Mouse (Mus musculus): ENCODE data around the gene Ece2. TPM values are rescaled to one million over a fixed set of nuclear protein-coding genes. Genes with fewer than 3 reads are reported as not detected.

The Ece2 gene
- 29.4 TPM for polyA plus RNA-seq (2015; fragmentation: Illumina TruSeq; extraction: RNeasy Lipid Tissue Mini Kit (QIAGEN cat#74804); ENCODE audit: low read depth, low replicate concordance)

DNA sequence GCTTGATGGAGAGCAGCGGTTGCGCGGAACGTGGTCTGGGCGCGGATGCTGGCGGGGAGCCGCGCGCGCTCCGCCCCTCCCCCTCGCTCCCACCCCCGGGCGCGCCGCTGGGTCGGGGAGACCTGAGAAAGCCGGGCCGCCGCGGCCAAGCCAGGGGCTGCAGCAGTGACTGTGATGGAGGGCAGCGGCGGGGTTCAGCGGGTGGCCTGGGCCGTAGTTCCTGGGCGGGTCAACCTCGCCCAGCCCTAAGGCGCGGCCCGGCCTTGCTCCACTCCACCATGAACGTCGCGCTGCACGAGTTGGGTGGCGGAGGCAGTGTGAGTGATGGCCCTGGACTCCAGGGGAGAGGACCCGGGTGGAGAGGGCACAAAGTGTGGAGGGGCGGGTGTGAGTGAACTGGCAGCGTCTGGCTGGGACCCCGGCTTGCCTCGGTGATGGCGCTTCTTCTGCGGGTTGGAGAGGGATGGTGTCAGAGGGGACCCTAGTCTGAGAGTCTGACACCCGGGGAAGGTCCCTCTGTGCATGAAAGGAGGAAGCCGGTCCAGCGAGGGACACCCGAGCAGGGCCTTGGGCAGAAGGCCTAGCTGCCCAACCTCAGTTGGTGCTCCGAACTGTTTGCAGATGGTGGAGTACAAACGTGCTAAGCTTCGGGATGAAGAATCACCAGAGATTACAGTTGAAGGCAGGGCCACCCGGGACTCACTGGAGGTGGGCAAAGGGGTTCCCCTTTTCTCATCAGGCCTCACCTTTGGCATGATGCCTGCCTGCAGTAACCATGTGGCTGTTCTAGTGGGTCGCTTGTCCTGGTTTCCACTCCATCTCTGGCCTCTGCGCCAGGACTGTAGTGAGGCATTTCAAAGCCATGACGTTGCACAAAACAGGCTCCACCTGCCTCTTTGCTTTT lies at the start of gene Ece2:
TSS of gene Ece2 (plus strand) at position 98 of the 904 bp plus-strand sequence.

DNA sequence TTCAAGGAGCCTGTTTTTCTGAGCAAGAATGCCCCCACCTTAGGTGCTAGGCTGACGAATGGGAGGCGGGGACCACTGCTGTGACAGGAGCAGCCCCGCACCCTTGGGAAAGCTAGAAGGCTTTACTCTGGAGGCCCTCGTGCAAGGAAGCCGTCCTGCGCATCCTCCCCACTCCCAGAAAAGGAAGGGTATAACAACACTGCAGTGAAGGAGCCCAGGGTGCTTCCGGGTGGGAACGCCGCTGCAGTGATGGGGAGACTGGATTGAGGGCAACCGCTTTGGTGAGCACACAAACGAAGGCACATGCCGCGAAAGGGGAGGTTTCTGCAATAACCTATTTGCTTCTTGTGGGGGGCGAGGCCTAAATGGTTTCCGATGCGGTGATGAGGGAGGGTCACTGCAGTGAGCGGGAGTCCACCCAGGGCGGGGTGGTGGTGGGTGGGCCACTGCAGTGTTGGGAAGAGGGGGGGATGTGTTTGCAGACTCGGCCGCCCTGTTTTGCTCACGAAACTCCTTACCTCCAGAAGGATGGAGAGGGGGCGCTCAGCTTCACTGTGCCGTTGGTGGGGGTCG lies 40.2 kb upstream of the Ece2 start, which contains the start of gene Vwa5b2:
TSS of gene Vwa5b2 (plus strand) at position 106 of the 573 bp plus-strand sequence.

DNA sequence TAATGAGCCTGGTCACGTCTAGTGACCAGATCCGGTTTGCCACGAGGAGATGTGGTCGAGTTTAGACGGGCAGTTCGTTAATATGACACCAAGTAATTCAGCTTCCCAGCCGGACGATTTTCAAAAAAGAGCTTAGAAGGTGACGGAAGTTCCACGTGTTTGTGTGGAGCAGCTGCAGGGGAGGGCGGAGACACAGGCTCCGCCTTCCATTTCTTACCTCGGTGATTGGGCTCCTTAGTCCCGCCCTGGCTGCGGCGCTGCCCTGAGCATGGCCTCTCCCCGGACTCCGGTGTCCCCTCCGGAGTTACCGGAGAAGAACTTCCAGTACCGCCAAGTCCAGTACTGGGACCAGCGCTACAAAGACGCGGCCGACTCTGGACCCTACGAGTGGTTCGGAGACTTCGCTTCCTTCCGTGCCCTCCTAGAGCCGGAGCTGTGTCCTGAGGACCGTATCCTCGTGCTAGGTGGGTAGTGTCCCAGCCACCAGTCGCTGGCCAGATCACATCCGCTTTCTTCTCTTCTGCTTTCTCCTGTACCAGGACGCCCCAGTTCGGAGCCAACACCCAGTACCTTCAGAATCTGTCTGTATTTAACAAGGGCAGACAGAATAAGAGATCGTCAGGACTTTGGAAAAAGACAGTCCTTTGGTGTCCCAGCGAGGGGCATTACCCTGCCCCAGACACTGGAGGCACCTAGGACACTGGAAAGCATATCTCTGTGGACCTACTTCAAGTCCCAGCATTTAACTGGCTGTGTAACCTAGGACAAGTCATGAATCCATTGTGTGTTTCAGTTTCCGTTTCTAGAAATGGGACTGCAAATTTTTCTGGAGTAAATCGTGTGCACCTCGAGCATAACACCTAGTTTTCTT lies 18.0 kb upstream of the Ece2 start, which contains the start of the genes Eef1akmt4, Gm49333 and Alg3:
TSS of gene Eef1akmt4 (plus strand) at position 237 of the 871 bp plus-strand sequence.
TSS of gene Gm49333 (plus strand) at position 254 of the 871 bp plus-strand sequence.
TSS of gene Alg3 (minus strand) at position 379 of the 871 bp plus-strand sequence.

DNA sequence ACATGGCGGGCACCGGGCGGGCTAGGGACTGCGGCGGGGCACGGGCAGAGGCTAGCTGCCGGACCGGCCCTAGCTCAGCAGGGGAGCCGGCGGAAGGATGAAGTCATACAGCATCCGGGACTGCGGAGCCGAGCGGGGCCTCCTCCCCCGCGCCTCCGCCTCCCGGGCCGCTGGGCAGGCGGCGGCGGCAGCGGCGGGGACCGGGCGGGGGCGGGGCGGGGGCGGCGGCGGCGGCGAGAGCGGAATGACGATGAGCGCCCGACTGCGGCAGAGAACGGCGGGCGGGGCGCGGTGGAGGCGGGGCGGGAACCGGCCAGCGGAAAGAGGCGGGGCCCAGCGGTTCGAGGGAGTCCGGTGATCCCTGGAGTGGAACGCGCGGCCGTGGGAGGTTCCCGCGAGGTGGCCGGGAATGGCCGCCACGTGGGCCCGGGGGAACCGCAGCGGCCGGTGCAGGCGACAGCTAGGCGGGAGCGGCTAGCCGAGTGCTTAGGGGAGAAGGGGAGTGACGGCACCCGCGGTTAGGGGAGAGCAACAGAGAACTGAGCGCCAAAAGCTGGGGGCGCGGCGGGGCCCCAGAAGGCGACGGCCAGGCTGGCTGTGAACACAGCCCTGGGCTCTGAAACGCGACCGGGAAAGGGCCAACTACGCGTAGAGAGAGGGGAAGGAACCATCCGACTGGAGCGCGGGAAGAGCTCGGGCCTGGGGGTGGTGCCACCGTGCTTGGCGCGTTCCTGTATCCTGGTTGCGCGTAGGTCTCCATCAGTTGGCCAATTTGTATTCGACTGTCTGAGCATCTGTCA lies 8.2 kb upstream of the Ece2 start, which contains the start of gene Camk2n2:
TSS of gene Camk2n2 (minus strand) at position 97 of the 800 bp plus-strand sequence.

DNA sequence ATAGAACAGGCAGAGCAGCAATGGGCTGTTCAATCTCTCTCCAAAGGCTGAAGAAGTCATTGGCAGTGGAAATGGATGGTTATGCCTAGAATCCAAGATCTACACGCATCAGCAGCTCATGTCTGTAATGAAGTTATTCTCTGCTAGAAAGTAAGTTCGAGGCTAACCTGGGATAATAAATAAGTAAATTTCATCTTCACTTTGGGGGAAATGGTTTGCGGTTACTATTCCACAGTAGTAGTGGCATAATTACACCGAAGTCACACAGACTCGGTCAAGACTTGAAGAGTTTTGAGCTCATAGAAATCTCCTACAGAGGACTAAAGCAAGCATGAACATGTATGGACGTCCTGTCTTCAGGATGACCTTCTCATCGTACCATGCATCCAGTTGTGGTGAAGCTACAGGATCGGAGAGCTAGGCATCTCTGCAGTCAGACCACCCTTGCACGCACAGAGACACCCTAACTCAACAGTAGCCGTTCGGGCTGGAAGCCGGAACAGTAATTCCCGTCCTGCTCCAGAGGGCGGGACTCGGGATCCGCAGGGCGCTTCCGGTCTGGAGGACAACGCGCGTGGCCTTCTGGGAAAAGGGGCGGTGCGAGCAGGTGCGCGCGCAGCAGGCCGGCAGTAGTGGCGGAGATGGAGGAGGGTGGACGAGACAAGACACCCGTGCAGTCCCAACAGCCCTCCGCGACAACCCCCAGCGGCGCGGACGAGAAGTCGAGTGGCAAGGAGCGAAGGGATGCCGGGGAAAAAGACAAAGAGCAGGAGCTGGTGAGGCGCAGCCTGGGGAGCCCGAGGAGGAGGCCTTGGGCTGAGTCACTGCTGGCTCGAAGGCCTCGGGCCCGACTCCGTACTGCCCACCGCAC lies 21.7 kb downstream of the Ece2 start, which contains the start of gene Psmd2:
TSS of gene Psmd2 (plus strand) at position 577 of the 871 bp plus-strand sequence.

DNA sequence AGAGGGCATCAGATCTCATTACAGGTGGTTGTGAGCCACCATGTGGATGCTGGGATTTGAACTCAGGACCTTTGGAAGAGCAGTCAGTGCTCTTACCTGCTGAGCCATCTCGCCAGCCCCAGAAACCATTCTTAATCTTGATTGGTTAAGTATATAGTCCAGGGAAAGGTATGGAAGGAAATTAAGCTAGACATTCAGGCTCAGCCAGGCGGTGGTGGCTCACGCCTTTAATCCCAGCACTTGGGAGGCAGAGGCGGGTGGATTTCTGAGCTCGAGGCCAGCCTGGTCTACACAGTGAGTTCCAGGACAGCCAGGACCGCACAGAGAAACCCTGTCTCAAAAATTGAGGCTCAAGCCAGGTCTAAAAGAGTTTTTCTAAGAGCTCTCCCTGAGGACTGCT lies 38.4 kb downstream of the Ece2 start, which contains the start of gene Eif4g1:
TSS of gene Eif4g1 (plus strand) at position 301 of the 400 bp plus-strand sequence.

DNA sequence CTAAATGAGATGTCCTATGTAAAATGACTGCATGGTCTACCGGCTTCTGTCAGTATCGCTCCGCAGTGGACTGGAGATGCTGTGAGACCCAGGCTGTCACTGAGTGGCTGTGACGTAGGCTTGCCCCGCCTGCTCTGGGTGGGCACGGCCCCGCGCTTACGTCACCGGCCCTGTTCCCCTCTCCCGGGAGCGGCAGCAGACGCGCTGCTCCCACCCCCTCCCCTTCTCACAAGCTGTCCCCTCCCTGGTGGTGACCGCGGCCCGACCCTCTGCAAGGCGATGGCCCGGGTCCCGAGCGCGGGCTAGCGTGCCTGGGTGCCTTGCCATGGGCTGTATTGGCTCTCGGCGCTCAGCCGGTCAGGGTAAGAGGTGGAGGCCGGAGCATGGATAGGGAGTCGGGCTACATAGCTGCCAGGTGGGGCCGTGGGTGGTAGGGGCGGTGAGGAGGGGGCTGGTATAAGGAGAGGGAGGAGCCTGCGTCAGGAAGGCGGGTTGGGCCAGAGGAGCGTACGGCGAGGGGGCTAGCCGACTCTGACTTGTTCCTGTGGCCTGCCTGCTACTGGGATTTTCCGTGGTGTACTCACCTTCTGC lies 63.6 kb downstream of the Ece2 start, which contains the start of gene Fam131a:
TSS of gene Fam131a (plus strand) at position 131 of the 591 bp plus-strand sequence.

Other genes with a start within 250 kb of the Ece2 start
- 150 TPM for gene Abcc5, start 203.4 kb upstream of the Ece2 start, polyA plus RNA-seq (2015; fragmentation: Illumina TruSeq; extraction: RNeasy Lipid Tissue Mini Kit (QIAGEN cat#74804); ENCODE audit: low read depth, low replicate concordance)
- 62.9 TPM for gene Eif2b5, start 131.0 kb upstream of the Ece2 start, polyA plus RNA-seq (2015; fragmentation: Illumina TruSeq; extraction: RNeasy Lipid Tissue Mini Kit (QIAGEN cat#74804); ENCODE audit: low read depth, low replicate concordance)
- 31.9 TPM for gene Dvl3, start 112.8 kb upstream of the Ece2 start, polyA plus RNA-seq (2015; fragmentation: Illumina TruSeq; extraction: RNeasy Lipid Tissue Mini Kit (QIAGEN cat#74804); ENCODE audit: low read depth, low replicate concordance)
- 970 TPM for gene Ap2m1, start 94.3 kb upstream of the Ece2 start, polyA plus RNA-seq (2015; fragmentation: Illumina TruSeq; extraction: RNeasy Lipid Tissue Mini Kit (QIAGEN cat#74804); ENCODE audit: low read depth, low replicate concordance)
- 67.5 TPM for gene Abcf3, start 81.3 kb upstream of the Ece2 start, polyA plus RNA-seq (2015; fragmentation: Illumina TruSeq; extraction: RNeasy Lipid Tissue Mini Kit (QIAGEN cat#74804); ENCODE audit: low read depth, low replicate concordance)
- 49.4 TPM for gene Vwa5b2, start 40.4 kb upstream of the Ece2 start, polyA plus RNA-seq (2015; fragmentation: Illumina TruSeq; extraction: RNeasy Lipid Tissue Mini Kit (QIAGEN cat#74804); ENCODE audit: low read depth, low replicate concordance)
- gene Eef1akmt4, start 18.2 kb upstream of the Ece2 start, polyA plus RNA-seq (2015; fragmentation: Illumina TruSeq; extraction: RNeasy Lipid Tissue Mini Kit (QIAGEN cat#74804); ENCODE audit: low read depth, low replicate concordance), result 4.5 TPM
- gene Gm49333, start 18.2 kb upstream of the Ece2 start, polyA plus RNA-seq (2015; fragmentation: Illumina TruSeq; extraction: RNeasy Lipid Tissue Mini Kit (QIAGEN cat#74804); ENCODE audit: low read depth, low replicate concordance), result not detected
- gene Alg3, start 18.1 kb upstream of the Ece2 start, polyA plus RNA-seq (2015; fragmentation: Illumina TruSeq; extraction: RNeasy Lipid Tissue Mini Kit (QIAGEN cat#74804); ENCODE audit: low read depth, low replicate concordance), result 15.7 TPM
- 153 TPM for gene Camk2n2, start 8.5 kb upstream of the Ece2 start, polyA plus RNA-seq (2015; fragmentation: Illumina TruSeq; extraction: RNeasy Lipid Tissue Mini Kit (QIAGEN cat#74804); ENCODE audit: low read depth, low replicate concordance)
- 171 TPM for gene Psmd2, start 21.8 kb downstream of the Ece2 start, polyA plus RNA-seq (2015; fragmentation: Illumina TruSeq; extraction: RNeasy Lipid Tissue Mini Kit (QIAGEN cat#74804); ENCODE audit: low read depth, low replicate concordance)
- gene Eif4g1, start 38.5 kb downstream of the Ece2 start, polyA plus RNA-seq (2015; fragmentation: Illumina TruSeq; extraction: RNeasy Lipid Tissue Mini Kit (QIAGEN cat#74804); ENCODE audit: low read depth, low replicate concordance), result 134 TPM
- 314 TPM for gene Fam131a, start 63.4 kb downstream of the Ece2 start, polyA plus RNA-seq (2015; fragmentation: Illumina TruSeq; extraction: RNeasy Lipid Tissue Mini Kit (QIAGEN cat#74804); ENCODE audit: low read depth, low replicate concordance)
- 57.7 TPM for gene Polr2h, start 87.8 kb downstream of the Ece2 start, polyA plus RNA-seq (2015; fragmentation: Illumina TruSeq; extraction: RNeasy Lipid Tissue Mini Kit (QIAGEN cat#74804); ENCODE audit: low read depth, low replicate concordance)
- gene Clcn2, start 87.9 kb downstream of the Ece2 start, polyA plus RNA-seq (2015; fragmentation: Illumina TruSeq; extraction: RNeasy Lipid Tissue Mini Kit (QIAGEN cat#74804); ENCODE audit: low read depth, low replicate concordance), result 55.2 TPM
- 30.4 TPM for gene Chrd, start 103.3 kb downstream of the Ece2 start, polyA plus RNA-seq (2015; fragmentation: Illumina TruSeq; extraction: RNeasy Lipid Tissue Mini Kit (QIAGEN cat#74804); ENCODE audit: low read depth, low replicate concordance)
- 6.0 TPM for gene Thpo, start 104.7 kb downstream of the Ece2 start, polyA plus RNA-seq (2015; fragmentation: Illumina TruSeq; extraction: RNeasy Lipid Tissue Mini Kit (QIAGEN cat#74804); ENCODE audit: low read depth, low replicate concordance)